Mouse (Mus musculus): Measurements from ENCODE around the gene Disc1.

The Disc1 gene

GRCm38 (mm10) chr8:125126482-125126881 is 72.5 kb downstream of the Disc1 start:
- no peak for DNase-seq (ENCODE audit: extremely low read depth, low read depth)

- no peak for DNase-seq (ENCODE audit: extremely low read depth, low read depth)
Observed at GRCm38 (mm10) chr8:125127621-125128020, 73.6 kb downstream of the Disc1 start.

- DNase-seq (ENCODE audit: extremely low read depth, low read depth): no peak
Observed at GRCm38 (mm10) chr8:125128305-125128704, 74.3 kb downstream of the Disc1 start.

- DNase-seq (ENCODE audit: extremely low read depth, low read depth): no peak
Observed at GRCm38 (mm10) chr8:125130835-125131234, 76.8 kb downstream of the Disc1 start.

- DNase-seq (ENCODE audit: extremely low read depth, low read depth): no peak
Observed at GRCm38 (mm10) chr8:125131265-125131664, 77.3 kb downstream of the Disc1 start.

- DNase-seq (ENCODE audit: extremely low read depth, low read depth): no peak
Observed at GRCm38 (mm10) chr8:125133685-125134114, 79.7 kb downstream of the Disc1 start.

GRCm38 (mm10) chr8:125134876-125135275 is 80.9 kb downstream of the Disc1 start:
- DNase-seq (ENCODE audit: extremely low read depth, low read depth): no peak

GRCm38 (mm10) chr8:125139689-125140150 is 85.7 kb downstream of the Disc1 start:
- no peak for DNase-seq (ENCODE audit: extremely low read depth, low read depth)

- DNase-seq (ENCODE audit: extremely low read depth, low read depth): no peak
Observed at GRCm38 (mm10) chr8:125140965-125141364, 87.0 kb downstream of the Disc1 start.

- DNase-seq (ENCODE audit: extremely low read depth, low read depth): no peak
Observed at GRCm38 (mm10) chr8:125156863-125157640, 103.1 kb downstream of the Disc1 start.

GRCm38 (mm10) chr8:125157641-125158005 is 103.6 kb downstream of the Disc1 start:
- DNase-seq (ENCODE audit: extremely low read depth, low read depth): no peak

- DNase-seq (ENCODE audit: extremely low read depth, low read depth): no peak
Observed at GRCm38 (mm10) chr8:125159387-125159786, 105.4 kb downstream of the Disc1 start.

- no peak for DNase-seq (ENCODE audit: extremely low read depth, low read depth)
Observed at GRCm38 (mm10) chr8:125163491-125163890, 109.5 kb downstream of the Disc1 start.

GRCm38 (mm10) chr8:125163906-125164305 is 109.9 kb downstream of the Disc1 start:
- DNase-seq (ENCODE audit: extremely low read depth, low read depth): no peak

- no peak for DNase-seq (ENCODE audit: extremely low read depth, low read depth)
Observed at GRCm38 (mm10) chr8:125165505-125166446, 111.8 kb downstream of the Disc1 start.

- no peak for DNase-seq (ENCODE audit: extremely low read depth, low read depth)
Observed at GRCm38 (mm10) chr8:125166545-125166944, 112.5 kb downstream of the Disc1 start.

GRCm38 (mm10) chr8:125166988-125167387 is 113.0 kb downstream of the Disc1 start:
- no peak for DNase-seq (ENCODE audit: extremely low read depth, low read depth)

- DNase-seq (ENCODE audit: extremely low read depth, low read depth): no peak
Observed at GRCm38 (mm10) chr8:125169628-125170027, 115.6 kb downstream of the Disc1 start.

- DNase-seq (ENCODE audit: extremely low read depth, low read depth): no peak
Observed at GRCm38 (mm10) chr8:125171531-125171930, 117.5 kb downstream of the Disc1 start.

GRCm38 (mm10) chr8:125174237-125174636 is 120.2 kb downstream of the Disc1 start:
- DNase-seq (ENCODE audit: extremely low read depth, low read depth): no peak

- no peak for DNase-seq (ENCODE audit: extremely low read depth, low read depth)
Observed at GRCm38 (mm10) chr8:125174851-125175250, 120.9 kb downstream of the Disc1 start.

- DNase-seq (ENCODE audit: extremely low read depth, low read depth): no peak
Observed at GRCm38 (mm10) chr8:125175661-125176060, 121.7 kb downstream of the Disc1 start.
